Mouse (Mus musculus): ENCODE data around the gene Nxn.

Nxn gene

GRCm38 (mm10) chr11:76260208-76261050, 138.5 kb downstream of the Nxn start:
- no peak for DNase-seq (ENCODE audit: low spot score)

GRCm38 (mm10) chr11:76258511-76258910, 140.4 kb downstream of the Nxn start:
- no peak for DNase-seq (ENCODE audit: low spot score)

- DNase-seq (ENCODE audit: low spot score) = no peak
Observed at GRCm38 (mm10) chr11:76257386-76257785, 141.6 kb downstream of the Nxn start.

GRCm38 (mm10) chr11:76256129-76256528, 142.8 kb downstream of the Nxn start:
- no peak for DNase-seq (ENCODE audit: low spot score)

GRCm38 (mm10) chr11:76255431-76256001, 143.4 kb downstream of the Nxn start:
- DNase-seq (ENCODE audit: low spot score) = no peak

- no peak for DNase-seq (ENCODE audit: low spot score)
Observed at GRCm38 (mm10) chr11:76253918-76254264, 145.0 kb downstream of the Nxn start.

- peak; percentile 74 for DNase-seq (ENCODE audit: low spot score)
Observed at GRCm38 (mm10) chr11:76253145-76253917, 145.6 kb downstream of the Nxn start.

- DNase-seq (ENCODE audit: low spot score) = no peak
Observed at GRCm38 (mm10) chr11:76252036-76252435, 146.9 kb downstream of the Nxn start.

GRCm38 (mm10) chr11:76247239-76247638, 151.7 kb downstream of the Nxn start:
- DNase-seq (ENCODE audit: low spot score) = no peak

- DNase-seq (ENCODE audit: low spot score) = no peak
Observed at GRCm38 (mm10) chr11:76246439-76246838, 152.5 kb downstream of the Nxn start.

- no peak for DNase-seq (ENCODE audit: low spot score)
Observed at GRCm38 (mm10) chr11:76243811-76244546, 155.0 kb downstream of the Nxn start.

GRCm38 (mm10) chr11:76242901-76243810, 155.8 kb downstream of the Nxn start, which contains the start of the genes Mrm3 and Glod4:
TSS of gene Mrm3 (plus strand) at chr11:76243715.
TSS of gene Glod4 (minus strand) at chr11:76243725.
- DNase-seq (ENCODE audit: low spot score) = peak; percentile 88

GRCm38 (mm10) chr11:76239750-76240149, 159.2 kb downstream of the Nxn start:
- DNase-seq (ENCODE audit: low spot score) = no peak

GRCm38 (mm10) chr11:76236136-76236535, 162.8 kb downstream of the Nxn start:
- DNase-seq (ENCODE audit: low spot score) = no peak

GRCm38 (mm10) chr11:76225051-76225450, 173.9 kb downstream of the Nxn start:
- no peak for DNase-seq (ENCODE audit: low spot score)

- DNase-seq (ENCODE audit: low spot score) = no peak
Observed at GRCm38 (mm10) chr11:76224631-76225030, 174.3 kb downstream of the Nxn start.

- peak; percentile 94 for DNase-seq (ENCODE audit: low spot score)
Observed at GRCm38 (mm10) chr11:76217390-76217800, 181.5 kb downstream of the Nxn start, which contains the start of the genes Dbil5 and Gemin4. TSS of gene Dbil5 (plus strand) at chr11:76217608. TSS of gene Gemin4 (minus strand) at chr11:76217664.

GRCm38 (mm10) chr11:76216681-76217389, 182.1 kb downstream of the Nxn start:
- no peak for DNase-seq (ENCODE audit: low spot score)

- DNase-seq (ENCODE audit: low spot score) = no peak
Observed at GRCm38 (mm10) chr11:76216049-76216540, 182.8 kb downstream of the Nxn start.

GRCm38 (mm10) chr11:76215011-76215410, 183.9 kb downstream of the Nxn start:
- peak; percentile 31 for DNase-seq (ENCODE audit: low spot score)
